Mouse (Mus musculus) c-Kit-positive CD71-positive TER-119-negative erythroid progenitor cells, embryonic 14.5 days (primary cell): ENCODE measurements at regions not wholly inside any gene's neighbourhood (a gene's known extent, or its start where the extent isn't known, plus 50 kb on each side); places are given as distances from the start of the nearest gene placed in this dataset.
"Not testable (repeated sequence)": the region's sequence is repeated elsewhere in the genome, so short reads cannot be mapped to it uniquely, and the experiment has no call there.

Experiments used
- DNase-seq: peaks from one replicate; pipeline ENCODE4 v3.0.0-alpha.2; 2013; ENCODE audit warnings: low read depth

GRCm38 (mm10) chr12:98144464-98144863, 114.8 kb downstream of the Galc start:
- no peak for DNase-seq

GRCm38 (mm10) chr12:98143170-98143569, 116.1 kb downstream of the Galc start:
- no peak for DNase-seq

GRCm38 (mm10) chr12:98139906-98140305, 119.4 kb downstream of the Galc start:
- DNase-seq: not testable (repeated sequence)

- no peak for DNase-seq
These were observed 128.0 kb downstream of the Galc start for GRCm38 (mm10) chr12:98131276-98131675.

GRCm38 (mm10) chr12:98123541-98123940, 135.7 kb downstream of the Galc start:
- DNase-seq: no peak

GRCm38 (mm10) chr12:98108039-98108438, 151.2 kb downstream of the Galc start:
- no peak for DNase-seq

GRCm38 (mm10) chr12:98106789-98107684, 152.2 kb downstream of the Galc start:
- DNase-seq: no peak

- no peak for DNase-seq
These were observed 153.0 kb downstream of the Galc start for GRCm38 (mm10) chr12:98106151-98106788.

- no peak for DNase-seq
These were observed 153.5 kb downstream of the Galc start for GRCm38 (mm10) chr12:98105749-98106148.

- no peak for DNase-seq
These were observed 169.1 kb downstream of the Galc start for GRCm38 (mm10) chr12:98090171-98090570.

GRCm38 (mm10) chr12:98078351-98078750, 180.9 kb downstream of the Galc start:
- no peak for DNase-seq

- DNase-seq: no peak
These were observed 183.7 kb downstream of the Galc start for GRCm38 (mm10) chr12:98075580-98075979.

GRCm38 (mm10) chr12:98069110-98069509, 190.1 kb downstream of the Galc start:
- DNase-seq: no peak

GRCm38 (mm10) chr12:98059419-98060180, 199.7 kb downstream of the Galc start:
- DNase-seq: no peak

GRCm38 (mm10) chr12:98058977-98059376, 200.3 kb downstream of the Galc start:
- DNase-seq: no peak

- DNase-seq: no peak
These were observed 208.3 kb downstream of the Galc start for GRCm38 (mm10) chr12:98050934-98051333.

GRCm38 (mm10) chr12:98050500-98050899, 208.8 kb downstream of the Galc start:
- DNase-seq: no peak

- DNase-seq: no peak
These were observed 209.2 kb downstream of the Galc start for GRCm38 (mm10) chr12:98050057-98050456.

GRCm38 (mm10) chr12:98047765-98048164, 211.5 kb downstream of the Galc start:
- DNase-seq: no peak

GRCm38 (mm10) chr12:98046459-98047440, 212.5 kb downstream of the Galc start:
- DNase-seq: no peak

- no peak for DNase-seq
These were observed 213.3 kb downstream of the Galc start for GRCm38 (mm10) chr12:98045784-98046458.
